Mouse (Mus musculus): ENCODE results near the gene E2f4. TPM values are rescaled to one million over a fixed set of nuclear protein-coding genes. Genes with fewer than 3 reads are reported as not detected.

The E2f4 gene
- polyA plus RNA-seq, 1 experiment from 2014 or later = 95.8 TPM

GRCm38 (mm10) chr8:105276292-105277120 lies 21.0 kb upstream of the E2f4 start:
- no peak overlapping the region for H3K27ac ChIP-seq (ENCODE audit: low read length)
- peak; percentile 69 for ATAC-seq (ENCODE audit: insufficient number of reproducible peaks, insufficient read depth, low FRiP score, low read depth)
- peak overlapping the region; percentile 34 for H3K4me3 ChIP-seq (ENCODE audit: low read depth, low read length)
- no peaks in the 10 kb centered on the region for H3K36me3 ChIP-seq (ENCODE audit: control insufficient read depth, insufficient read depth, low read length)
- H3K9me3 ChIP-seq (ENCODE audit: control insufficient read depth, low read depth, low read length) = no peaks in the 10 kb centered on the region
- WGBS = 2% methylated on average over 30 of the region's 30 CpGs
- H3K27me3 ChIP-seq (ENCODE audit: control insufficient read depth, insufficient read depth, low read length) = peaks cover 62% of the 10 kb centered on the region
- H3K9ac ChIP-seq (replicated peaks; ENCODE audit: low read depth, low read length) = peak overlapping the region; percentile 10; the same call in 1 of the 2 replicates
- peak overlapping the region; percentile 63 for H3K4me2 ChIP-seq (replicated peaks; ENCODE audit: low read depth, low read length)
- H3K4me1 ChIP-seq (ENCODE audit: control insufficient read depth, insufficient read depth, low read length) = peaks cover 17% of the 10 kb centered on the region; the same call in 1 of the 2 replicates

DNA sequence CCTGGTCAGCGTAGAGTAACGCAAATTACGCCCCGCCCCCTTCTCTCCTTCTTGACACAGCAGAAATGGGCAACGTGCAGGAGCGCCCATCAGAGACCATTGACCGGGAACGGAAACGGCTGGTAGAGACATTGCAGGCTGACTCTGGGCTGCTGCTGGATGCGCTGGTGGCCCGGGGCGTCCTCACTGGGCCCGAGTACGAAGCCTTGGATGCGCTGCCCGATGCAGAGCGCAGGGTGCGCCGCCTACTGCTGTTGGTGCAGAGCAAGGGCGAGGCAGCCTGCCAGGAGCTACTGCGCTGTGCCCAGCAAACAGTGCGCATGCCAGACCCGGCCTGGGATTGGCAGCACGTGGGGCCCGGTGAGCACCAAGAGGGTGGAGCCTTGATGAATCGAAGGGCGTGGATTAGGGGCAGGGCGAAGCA lies 18.5 kb upstream of the E2f4 start:
- H3K36me3 ChIP-seq (ENCODE audit: control insufficient read depth, insufficient read depth, low read length) = no peaks in the 10 kb centered on the region
- no peaks in the 10 kb centered on the region for H3K9me3 ChIP-seq (ENCODE audit: control insufficient read depth, low read depth, low read length)
- H3K4me2 ChIP-seq (replicated peaks; ENCODE audit: low read depth, low read length) = peak overlapping the region; percentile 30
- H3K4me3 ChIP-seq (ENCODE audit: low read depth, low read length) = 0 out of 2 replicates have a peak overlapping the region, but pooled peaks have one; percentile 0
- H3K4me1 ChIP-seq (ENCODE audit: control insufficient read depth, insufficient read depth, low read length) = peaks cover 17% of the 10 kb centered on the region; the same call in 1 of the 2 replicates
- peaks cover 46% of the 10 kb centered on the region for H3K27me3 ChIP-seq (ENCODE audit: control insufficient read depth, insufficient read depth, low read length)
- peak; percentile 38; the same call in 1 of the 2 replicates for ATAC-seq (ENCODE audit: insufficient number of reproducible peaks, insufficient read depth, low FRiP score, low read depth)
- 3% methylated on average over 28 of the region's 28 CpGs for WGBS
- H3K9ac ChIP-seq (replicated peaks; ENCODE audit: low read depth, low read length) = no peak overlapping the region
- H3K27ac ChIP-seq (ENCODE audit: low read length) = no peak overlapping the region

GRCm38 (mm10) chr8:105280567-105280966 lies 16.9 kb upstream of the E2f4 start:
- no peaks in the 10 kb centered on the region for H3K9me3 ChIP-seq (ENCODE audit: control insufficient read depth, low read depth, low read length)
- no peak overlapping the region for H3K27ac ChIP-seq (ENCODE audit: low read length)
- H3K36me3 ChIP-seq (ENCODE audit: control insufficient read depth, insufficient read depth, low read length) = peaks cover 4% of the 10 kb centered on the region; the same call in 1 of the 2 replicates
- no peak overlapping the region for H3K4me2 ChIP-seq (replicated peaks; ENCODE audit: low read depth, low read length)
- peaks cover 32% of the 10 kb centered on the region for H3K27me3 ChIP-seq (ENCODE audit: control insufficient read depth, insufficient read depth, low read length)
- 82% methylated on average over 3 of the region's 3 CpGs for WGBS
- no peak overlapping the region for H3K4me3 ChIP-seq (ENCODE audit: low read depth, low read length)
- no peak for ATAC-seq (ENCODE audit: insufficient number of reproducible peaks, insufficient read depth, low FRiP score, low read depth)
- H3K9ac ChIP-seq (replicated peaks; ENCODE audit: low read depth, low read length) = no peak overlapping the region
- H3K4me1 ChIP-seq (ENCODE audit: control insufficient read depth, insufficient read depth, low read length) = peaks cover 12% of the 10 kb centered on the region; the same call in 1 of the 2 replicates

GRCm38 (mm10) chr8:105281821-105282220 lies 15.6 kb upstream of the E2f4 start:
- no peaks in the 10 kb centered on the region for H3K9me3 ChIP-seq (ENCODE audit: control insufficient read depth, low read depth, low read length)
- peaks cover 4% of the 10 kb centered on the region; the same call in 1 of the 2 replicates for H3K36me3 ChIP-seq (ENCODE audit: control insufficient read depth, insufficient read depth, low read length)
- H3K27me3 ChIP-seq (ENCODE audit: control insufficient read depth, insufficient read depth, low read length) = peaks cover 25% of the 10 kb centered on the region
- ATAC-seq (ENCODE audit: insufficient number of reproducible peaks, insufficient read depth, low FRiP score, low read depth) = no peak
- no peak overlapping the region for H3K27ac ChIP-seq (ENCODE audit: low read length)
- H3K4me3 ChIP-seq (ENCODE audit: low read depth, low read length) = no peak overlapping the region
- 76% methylated on average over 12 of the region's 12 CpGs for WGBS
- H3K4me2 ChIP-seq (replicated peaks; ENCODE audit: low read depth, low read length) = no peak overlapping the region
- H3K4me1 ChIP-seq (ENCODE audit: control insufficient read depth, insufficient read depth, low read length) = no peaks in the 10 kb centered on the region
- no peak overlapping the region for H3K9ac ChIP-seq (replicated peaks; ENCODE audit: low read depth, low read length)

- Histone ChIP-seq H3K4me2 (replicated peaks; ENCODE audit: low read depth, low read length) (no peak overlapping the region), H3K27ac (ENCODE audit: low read length) (no peak overlapping the region), H3K9me3 (ENCODE audit: control insufficient read depth, low read depth, low read length) (no peaks in the 10 kb centered on the region), H3K4me3 (ENCODE audit: low read depth, low read length) (no peak overlapping the region), H3K27me3 (ENCODE audit: control insufficient read depth, insufficient read depth, low read length) (peaks cover 21% of the 10 kb centered on the region), H3K4me1 (ENCODE audit: control insufficient read depth, insufficient read depth, low read length) (no peaks in the 10 kb centered on the region), H3K36me3 (ENCODE audit: control insufficient read depth, insufficient read depth, low read length) (peaks cover 4% of the 10 kb centered on the region; the same call in 1 of the 2 replicates), H3K9ac (replicated peaks; ENCODE audit: low read depth, low read length) (no peak overlapping the region)
- 85% methylated on average over 4 of the region's 4 CpGs for WGBS
- ATAC-seq (ENCODE audit: insufficient number of reproducible peaks, insufficient read depth, low FRiP score, low read depth) = no peak
Measured at GRCm38 (mm10) chr8:105282239-105282638, 15.2 kb upstream of the E2f4 start.

- Histone ChIP-seq H3K27me3 (ENCODE audit: control insufficient read depth, insufficient read depth, low read length) (peaks cover 12% of the 10 kb centered on the region; the same call in 1 of the 2 replicates), H3K36me3 (ENCODE audit: control insufficient read depth, insufficient read depth, low read length) (peaks cover 4% of the 10 kb centered on the region; the same call in 1 of the 2 replicates), H3K27ac (ENCODE audit: low read length) (no peak overlapping the region), H3K4me2 (replicated peaks; ENCODE audit: low read depth, low read length) (no peak overlapping the region), H3K4me1 (ENCODE audit: control insufficient read depth, insufficient read depth, low read length) (no peaks in the 10 kb centered on the region), H3K4me3 (ENCODE audit: low read depth, low read length) (no peak overlapping the region), H3K9me3 (ENCODE audit: control insufficient read depth, low read depth, low read length) (no peaks in the 10 kb centered on the region), H3K9ac (replicated peaks; ENCODE audit: low read depth, low read length) (no peak overlapping the region)
- 30% methylated on average over 23 of the region's 23 CpGs for WGBS
- ATAC-seq (ENCODE audit: insufficient number of reproducible peaks, insufficient read depth, low FRiP score, low read depth) = peak; percentile 71
Measured at GRCm38 (mm10) chr8:105283074-105283473, 14.4 kb upstream of the E2f4 start.

DNA sequence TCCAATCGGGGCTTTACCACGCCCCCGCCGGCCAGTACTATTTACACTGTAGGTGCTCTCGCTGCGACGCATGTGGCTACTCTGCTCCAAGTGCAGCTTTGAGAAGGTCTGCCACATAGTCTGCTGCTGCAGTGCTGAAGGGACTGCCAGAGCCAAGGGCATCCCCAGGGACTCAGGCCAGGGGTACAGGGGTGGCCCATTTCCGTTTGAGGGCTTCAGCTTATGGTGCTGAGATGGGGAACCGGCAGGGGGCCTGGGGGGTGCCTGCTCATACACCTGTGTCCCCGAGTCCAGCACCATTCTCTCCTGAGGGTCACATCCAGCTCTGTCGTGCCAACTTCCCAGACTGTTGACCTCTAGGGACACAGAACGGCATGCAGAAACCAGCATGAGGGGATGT lies 11.9 kb upstream of the E2f4 start:
- 49% methylated on average over 12 of the region's 12 CpGs for WGBS
- H3K4me2 ChIP-seq (replicated peaks; ENCODE audit: low read depth, low read length) = no peak overlapping the region
- H3K27ac ChIP-seq (ENCODE audit: low read length) = no peak overlapping the region
- no peak overlapping the region for H3K9ac ChIP-seq (replicated peaks; ENCODE audit: low read depth, low read length)
- peaks cover 4% of the 10 kb centered on the region; the same call in 1 of the 2 replicates for H3K36me3 ChIP-seq (ENCODE audit: control insufficient read depth, insufficient read depth, low read length)
- ATAC-seq (ENCODE audit: insufficient number of reproducible peaks, insufficient read depth, low FRiP score, low read depth) = no peak
- no peaks in the 10 kb centered on the region for H3K9me3 ChIP-seq (ENCODE audit: control insufficient read depth, low read depth, low read length)
- 0 out of 2 replicates have a peak, but pooled peaks cover 3% of the 10 kb centered on the region for H3K27me3 ChIP-seq (ENCODE audit: control insufficient read depth, insufficient read depth, low read length)
- H3K4me1 ChIP-seq (ENCODE audit: control insufficient read depth, insufficient read depth, low read length) = peaks cover 13% of the 10 kb centered on the region; the same call in 1 of the 2 replicates
- H3K4me3 ChIP-seq (ENCODE audit: low read depth, low read length) = no peak overlapping the region

- peaks cover 4% of the 10 kb centered on the region; the same call in 1 of the 2 replicates for H3K36me3 ChIP-seq (ENCODE audit: control insufficient read depth, insufficient read depth, low read length)
- H3K27ac ChIP-seq (ENCODE audit: low read length) = no peak overlapping the region
- no peaks in the 10 kb centered on the region for H3K9me3 ChIP-seq (ENCODE audit: control insufficient read depth, low read depth, low read length)
- WGBS = 83% methylated on average over 4 of the region's 4 CpGs
- H3K9ac ChIP-seq (replicated peaks; ENCODE audit: low read depth, low read length) = no peak overlapping the region
- 0 out of 2 replicates have a peak, but pooled peaks cover 4% of the 10 kb centered on the region for H3K27me3 ChIP-seq (ENCODE audit: control insufficient read depth, insufficient read depth, low read length)
- H3K4me3 ChIP-seq (ENCODE audit: low read depth, low read length) = no peak overlapping the region
- ATAC-seq (ENCODE audit: insufficient number of reproducible peaks, insufficient read depth, low FRiP score, low read depth) = no peak
- H3K4me2 ChIP-seq (replicated peaks; ENCODE audit: low read depth, low read length) = no peak overlapping the region
- H3K4me1 ChIP-seq (ENCODE audit: control insufficient read depth, insufficient read depth, low read length) = peaks cover 14% of the 10 kb centered on the region; the same call in 1 of the 2 replicates
Measured at GRCm38 (mm10) chr8:105286907-105287306, 10.6 kb upstream of the E2f4 start.

Measured in stomach, embryonic 14.5 days (tissue).